Mouse (Mus musculus) layer of hippocampus, adult 11-12 months (tissue): ENCODE results near the gene Tmem229b.
"Not testable (repeated sequence)": the region's sequence is repeated elsewhere in the genome, so short reads cannot be mapped to it uniquely, and the experiment has no call there.

Source experiments
- DNase-seq: peaks from one replicate; pipeline ENCODE4 v3.0.0; 2022; ENCODE audit warnings: low spot score

Gene Tmem229b

GRCm38 (mm10) chr12:79007126-79007753 is at the start of gene Tmem229b:
Gene Tmem229b (minus strand): TSS chr12:79007627.
- DNase-seq, result peak; percentile 63

GRCm38 (mm10) chr12:79055276-79055675 is 47.8 kb upstream of the Tmem229b start:
- no peak for DNase-seq

GRCm38 (mm10) chr12:79052073-79052472 is 44.6 kb upstream of the Tmem229b start:
- DNase-seq, result no peak

- no peak for DNase-seq
These were observed 43.3 kb upstream of the Tmem229b start for GRCm38 (mm10) chr12:79050545-79051212.

- no peak for DNase-seq
These were observed 42.4 kb upstream of the Tmem229b start for GRCm38 (mm10) chr12:79049807-79050206.

- no peak for DNase-seq
These were observed 41.5 kb upstream of the Tmem229b start for GRCm38 (mm10) chr12:79048898-79049297.

GRCm38 (mm10) chr12:79047203-79047602 is 39.8 kb upstream of the Tmem229b start:
- DNase-seq, result no peak

GRCm38 (mm10) chr12:79046171-79046570 is 38.7 kb upstream of the Tmem229b start:
- no peak for DNase-seq

GRCm38 (mm10) chr12:79044668-79045067 is 37.2 kb upstream of the Tmem229b start:
- no peak for DNase-seq

GRCm38 (mm10) chr12:79041436-79041835 is 34.0 kb upstream of the Tmem229b start:
- no peak for DNase-seq

GRCm38 (mm10) chr12:79040201-79040827 is 32.9 kb upstream of the Tmem229b start:
- DNase-seq, result no peak

GRCm38 (mm10) chr12:79039708-79040107 is 32.3 kb upstream of the Tmem229b start:
- DNase-seq, result no peak

- peak; percentile 33 for DNase-seq
These were observed 27.9 kb upstream of the Tmem229b start for GRCm38 (mm10) chr12:79035349-79035748.

- no peak for DNase-seq
These were observed 26.9 kb upstream of the Tmem229b start for GRCm38 (mm10) chr12:79034331-79034730.

- DNase-seq, result peak; percentile 42
These were observed 21.8 kb upstream of the Tmem229b start, which contains the start of gene Plekhh1 for GRCm38 (mm10) chr12:79028911-79029861. Gene Plekhh1 (plus strand): TSS chr12:79029163.

GRCm38 (mm10) chr12:79027526-79027925 is 20.1 kb upstream of the Tmem229b start:
- not testable (repeated sequence) for DNase-seq

- DNase-seq, result peak; percentile 79
These were observed 15.5 kb upstream of the Tmem229b start for GRCm38 (mm10) chr12:79022882-79023281.

- no peak for DNase-seq
These were observed 14.5 kb upstream of the Tmem229b start for GRCm38 (mm10) chr12:79021902-79022301.

GRCm38 (mm10) chr12:79017994-79018399 is 10.6 kb upstream of the Tmem229b start:
- no peak for DNase-seq

GRCm38 (mm10) chr12:79016109-79016508 is 8.7 kb upstream of the Tmem229b start:
- no peak for DNase-seq

GRCm38 (mm10) chr12:79010569-79010968 is 3.1 kb upstream of the Tmem229b start:
- no peak for DNase-seq
